Mouse (Mus musculus): Measurements from ENCODE around the gene Slc38a2. TPM values are rescaled to one million over a fixed set of nuclear protein-coding genes. Genes with fewer than 3 reads are reported as not detected.
A peak's percentile ranks its signal among the peaks of the same experiment; 100 is the strongest.

Gene Slc38a2
- polyA plus RNA-seq, 1 experiment from 2014 or later: 217 TPM

DNA sequence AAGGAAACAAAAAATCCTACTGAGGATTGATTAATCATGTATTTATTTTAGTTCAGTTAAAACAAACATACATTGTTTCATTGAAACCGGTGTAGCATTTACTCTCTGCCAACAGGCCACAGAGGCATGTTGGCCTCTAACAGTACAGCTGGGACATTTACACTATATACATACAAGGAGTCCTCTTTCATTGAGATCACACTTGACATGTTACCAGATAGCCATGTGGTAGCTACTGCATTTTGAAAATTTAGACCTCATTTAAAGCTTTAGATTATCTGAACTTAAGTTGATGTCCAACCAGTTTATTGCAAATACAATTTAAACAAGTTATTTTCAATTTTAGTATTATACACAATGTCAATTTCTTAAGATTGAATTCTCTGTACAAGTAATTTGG is 12.2 kb downstream of the Slc38a2 start:
- H3K27ac ChIP-seq (ENCODE audit: low read depth, low read length): no peak overlapping the region
- H3K4me1 ChIP-seq (ENCODE audit: control insufficient read depth, insufficient read depth, low read length): no peaks in the 10 kb centered on the region
- ATAC-seq (ENCODE audit: insufficient read depth, low FRiP score, low TSS enrichment) (no peak), DNase-seq (ENCODE audit: low spot score) (no peak)
- H3K9ac ChIP-seq (ENCODE audit: low read length): no peak overlapping the region
- H3K9me3 ChIP-seq (ENCODE audit: control insufficient read depth, low read length): no peaks in the 10 kb centered on the region
- WGBS: 49% methylated on average over 1 of the region's 1 CpGs
- H3K27me3 ChIP-seq (ENCODE audit: control insufficient read depth, insufficient read depth, low read length): no peaks in the 10 kb centered on the region
- peaks cover 28% of the 10 kb centered on the region for H3K36me3 ChIP-seq (ENCODE audit: control insufficient read depth, insufficient read depth, low read length)
- no peak overlapping the region for H3K4me3 ChIP-seq (ENCODE audit: low read depth, low read length)
- H3K4me2 ChIP-seq (ENCODE audit: low read depth): no peak overlapping the region

DNA sequence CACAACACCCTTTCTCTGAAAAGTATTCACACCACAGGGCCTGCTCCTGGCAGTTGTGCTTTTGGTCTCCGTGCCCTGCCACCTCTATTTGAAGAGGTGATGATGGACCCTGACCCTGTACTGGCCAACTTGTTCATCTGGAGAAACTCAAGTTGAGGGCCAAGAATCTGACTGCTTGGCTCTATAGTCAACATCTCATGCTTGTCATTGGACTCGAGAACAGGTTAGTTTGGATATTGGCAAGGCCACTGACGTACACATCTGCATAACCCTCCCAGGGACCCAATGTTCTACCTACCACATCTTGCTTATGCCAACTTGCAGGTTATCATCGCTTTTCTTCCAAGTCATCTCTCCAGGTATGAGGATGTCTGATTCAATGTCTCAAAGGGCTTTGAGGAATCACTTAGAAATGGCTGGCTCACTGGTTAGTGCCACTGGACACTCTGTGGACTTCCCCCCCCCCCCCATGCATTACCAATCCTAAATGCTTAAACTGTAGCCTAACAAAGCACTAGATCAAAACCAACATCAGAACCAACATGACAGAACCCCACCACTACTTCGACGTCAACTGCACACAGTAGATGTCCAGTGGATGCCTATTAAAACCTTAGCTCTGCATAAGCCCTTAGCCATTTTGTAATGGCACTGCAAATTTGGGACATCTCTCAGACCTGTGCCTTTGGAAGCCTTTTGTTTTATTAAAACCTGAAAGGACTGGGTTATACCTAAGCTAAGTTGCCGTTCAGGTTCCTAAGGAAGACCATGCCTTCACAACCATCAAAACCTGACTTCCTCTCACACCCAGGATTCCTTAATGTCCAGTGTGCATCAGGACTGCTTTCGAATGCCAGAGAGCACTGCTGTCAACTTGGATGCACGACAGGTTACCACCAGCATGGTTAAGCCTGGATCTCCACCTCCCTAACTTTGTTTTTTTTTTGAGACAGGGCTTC is 13.1 kb downstream of the Slc38a2 start:
- Histone ChIP-seq H3K4me3 (ENCODE audit: low read depth, low read length) (no peak overlapping the region), H3K27ac (ENCODE audit: low read depth, low read length) (no peak overlapping the region), H3K4me2 (ENCODE audit: low read depth) (no peak overlapping the region), H3K4me1 (ENCODE audit: control insufficient read depth, insufficient read depth, low read length) (no peaks in the 10 kb centered on the region), H3K27me3 (ENCODE audit: control insufficient read depth, insufficient read depth, low read length) (no peaks in the 10 kb centered on the region), H3K36me3 (ENCODE audit: control insufficient read depth, insufficient read depth, low read length) (peaks cover 24% of the 10 kb centered on the region), H3K9me3 (ENCODE audit: control insufficient read depth, low read length) (no peaks in the 10 kb centered on the region), H3K9ac (ENCODE audit: low read length) (no peak overlapping the region)
- ATAC-seq (ENCODE audit: insufficient read depth, low FRiP score, low TSS enrichment) (no peak), DNase-seq (ENCODE audit: low spot score) (peak; percentile 2)
- 82% methylated on average over 9 of the region's 9 CpGs for WGBS

DNA sequence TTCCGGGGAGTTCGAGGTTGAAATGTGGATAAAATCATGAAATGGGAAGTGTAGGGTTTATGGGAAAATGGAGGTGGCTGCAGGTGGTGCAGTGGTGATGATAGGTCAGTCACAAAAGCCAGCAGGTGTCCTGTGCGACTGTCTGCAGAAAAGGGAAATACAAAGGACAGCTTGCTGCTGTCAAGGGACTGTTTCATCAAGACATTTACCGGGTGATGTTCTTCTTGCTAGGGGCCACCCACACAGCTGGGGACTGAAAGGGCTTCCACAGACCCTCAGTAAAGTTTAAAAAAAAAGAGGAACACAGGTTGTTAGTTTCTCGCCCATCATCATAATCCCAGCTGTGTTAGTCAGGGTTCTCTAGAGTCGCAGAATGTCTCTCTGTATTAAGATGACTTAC is 14.3 kb downstream of the Slc38a2 start:
- no peak for ATAC-seq (ENCODE audit: insufficient read depth, low FRiP score, low TSS enrichment)
- peaks cover 15% of the 10 kb centered on the region for H3K36me3 ChIP-seq (ENCODE audit: control insufficient read depth, insufficient read depth, low read length)
- H3K27ac ChIP-seq (ENCODE audit: low read depth, low read length): no peak overlapping the region
- DNase-seq (ENCODE audit: low spot score): peak; percentile 5
- no peak overlapping the region for H3K9ac ChIP-seq (ENCODE audit: low read length)
- no peaks in the 10 kb centered on the region for H3K4me1 ChIP-seq (ENCODE audit: control insufficient read depth, insufficient read depth, low read length)
- no peaks in the 10 kb centered on the region for H3K27me3 ChIP-seq (ENCODE audit: control insufficient read depth, insufficient read depth, low read length)
- no peak overlapping the region for H3K4me2 ChIP-seq (ENCODE audit: low read depth)
- H3K9me3 ChIP-seq (ENCODE audit: control insufficient read depth, low read length): no peaks in the 10 kb centered on the region
- 74% methylated on average over 6 of the region's 6 CpGs for WGBS
- H3K4me3 ChIP-seq (ENCODE audit: low read depth, low read length): no peak overlapping the region

DNA sequence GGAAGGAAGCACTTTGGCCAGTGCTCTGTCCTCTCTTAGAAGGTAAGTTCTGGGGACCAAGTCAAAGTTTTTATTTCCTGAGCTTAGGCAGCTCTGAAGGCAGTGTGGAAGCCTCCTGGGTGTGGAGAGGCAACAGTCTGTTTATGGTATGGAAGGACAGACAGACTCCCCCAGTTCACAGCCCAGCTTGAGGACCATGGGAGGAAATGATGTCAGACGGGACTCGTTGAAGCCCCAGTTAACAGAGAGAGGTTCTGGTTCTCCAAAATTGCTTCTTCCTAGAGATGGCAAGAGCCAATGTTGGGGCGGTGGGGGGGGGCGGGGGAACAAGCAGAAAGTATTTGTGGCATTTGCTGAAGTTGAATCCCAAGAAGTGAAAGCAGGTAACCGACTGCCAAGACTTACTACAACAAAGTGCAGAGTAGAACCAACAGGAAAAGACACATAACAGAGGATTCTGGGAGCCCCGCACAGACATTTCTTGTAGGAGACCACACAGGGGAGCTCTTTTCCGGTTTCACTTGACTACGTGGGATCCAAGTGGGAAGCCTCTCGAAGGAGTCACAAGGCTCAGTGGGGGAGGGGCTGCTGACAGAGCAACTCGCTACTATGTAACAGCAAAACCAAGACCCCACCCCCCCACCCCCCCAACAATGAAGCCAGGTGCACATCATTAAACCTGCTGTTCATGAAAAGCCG is 15.2 kb downstream of the Slc38a2 start:
- Histone ChIP-seq H3K4me1 (ENCODE audit: control insufficient read depth, insufficient read depth, low read length) (no peaks in the 10 kb centered on the region), H3K27me3 (ENCODE audit: control insufficient read depth, insufficient read depth, low read length) (no peaks in the 10 kb centered on the region), H3K27ac (ENCODE audit: low read depth, low read length) (no peak overlapping the region), H3K4me3 (ENCODE audit: low read depth, low read length) (no peak overlapping the region), H3K36me3 (ENCODE audit: control insufficient read depth, insufficient read depth, low read length) (peaks cover 12% of the 10 kb centered on the region), H3K9me3 (ENCODE audit: control insufficient read depth, low read length) (no peaks in the 10 kb centered on the region), H3K4me2 (ENCODE audit: low read depth) (no peak overlapping the region), H3K9ac (ENCODE audit: low read length) (no peak overlapping the region)
- WGBS: 50% methylated on average over 11 of the region's 11 CpGs
- peak; percentile 33 for DNase-seq (ENCODE audit: low spot score)
- ATAC-seq (ENCODE audit: insufficient read depth, low FRiP score, low TSS enrichment): no peak

DNA sequence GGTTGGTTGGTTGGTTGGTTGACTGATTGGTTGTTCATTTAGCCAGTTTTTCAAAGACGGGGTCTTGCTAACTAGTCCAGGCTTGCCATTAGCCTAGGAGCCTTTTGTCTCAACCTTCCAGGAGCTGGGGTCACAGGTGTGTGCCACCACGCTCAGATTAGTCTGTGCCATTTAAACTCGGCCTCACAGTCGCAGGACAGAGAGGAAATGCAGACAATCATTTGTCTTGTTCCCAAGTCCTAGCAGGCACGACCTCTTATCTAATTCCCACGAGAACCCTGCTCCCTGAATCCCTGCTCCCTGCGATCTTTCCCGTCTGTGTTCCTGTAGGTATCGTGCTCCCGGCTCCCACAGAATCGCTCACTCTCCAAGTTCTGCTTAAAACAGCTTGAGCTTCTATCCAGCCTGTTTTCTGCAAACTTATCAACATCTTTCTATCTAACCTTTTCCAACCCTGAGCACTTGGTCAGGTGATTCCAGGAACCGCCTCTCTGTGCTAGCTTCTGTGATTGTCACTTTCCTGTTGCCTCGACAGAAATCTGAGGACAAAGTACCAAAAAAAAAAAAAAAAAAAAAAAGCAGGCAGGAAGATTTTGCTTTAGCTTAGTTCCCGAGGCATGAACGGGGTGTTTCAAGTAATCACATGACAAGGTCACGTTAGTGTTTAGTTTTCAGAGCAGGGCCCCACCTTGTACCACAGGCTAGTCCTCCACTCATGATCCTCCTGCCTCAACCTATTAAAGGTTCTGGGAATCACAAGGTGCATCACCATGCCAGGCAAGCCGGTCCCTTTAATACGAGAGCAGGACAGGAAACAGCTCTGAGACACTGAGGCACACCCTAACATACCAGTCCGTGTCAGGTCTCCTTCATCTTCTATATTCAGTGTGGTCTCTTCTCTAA is 20.4 kb downstream of the Slc38a2 start:
- Histone ChIP-seq H3K4me1 (ENCODE audit: control insufficient read depth, insufficient read depth, low read length) (no peaks in the 10 kb centered on the region), H3K9me3 (ENCODE audit: control insufficient read depth, low read length) (no peaks in the 10 kb centered on the region), H3K4me3 (ENCODE audit: low read depth, low read length) (no peak overlapping the region), H3K4me2 (ENCODE audit: low read depth) (no peak overlapping the region), H3K27ac (ENCODE audit: low read depth, low read length) (no peak overlapping the region), H3K9ac (ENCODE audit: low read length) (no peak overlapping the region), H3K27me3 (ENCODE audit: control insufficient read depth, insufficient read depth, low read length) (no peaks in the 10 kb centered on the region), H3K36me3 (ENCODE audit: control insufficient read depth, insufficient read depth, low read length) (no peaks in the 10 kb centered on the region)
- 75% methylated on average over 19 of the region's 19 CpGs for WGBS
- DNase-seq (ENCODE audit: low spot score) (peak; percentile 5), ATAC-seq (ENCODE audit: insufficient read depth, low FRiP score, low TSS enrichment) (no peak)

DNA sequence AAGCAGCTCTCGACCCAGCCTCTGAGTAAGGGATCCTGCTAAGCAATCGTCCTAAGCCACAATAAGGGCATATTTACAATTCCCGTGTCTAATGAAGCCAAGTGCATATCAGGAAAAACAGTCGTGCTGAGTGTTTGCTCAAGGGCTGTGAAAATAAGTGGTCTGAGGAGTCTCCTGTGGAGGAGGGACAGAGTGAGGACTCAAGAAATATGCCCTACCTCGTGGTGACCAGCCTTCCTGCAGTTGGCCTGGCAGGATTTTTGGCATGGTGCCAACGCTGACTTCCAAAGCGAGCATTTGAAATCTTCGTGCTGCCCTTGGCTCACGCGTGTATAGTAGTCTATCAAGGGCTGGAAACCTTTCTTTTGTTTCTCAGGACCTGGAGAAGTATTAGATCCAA is 23.0 kb downstream of the Slc38a2 start:
- no peak for ATAC-seq (ENCODE audit: insufficient read depth, low FRiP score, low TSS enrichment)

DNA sequence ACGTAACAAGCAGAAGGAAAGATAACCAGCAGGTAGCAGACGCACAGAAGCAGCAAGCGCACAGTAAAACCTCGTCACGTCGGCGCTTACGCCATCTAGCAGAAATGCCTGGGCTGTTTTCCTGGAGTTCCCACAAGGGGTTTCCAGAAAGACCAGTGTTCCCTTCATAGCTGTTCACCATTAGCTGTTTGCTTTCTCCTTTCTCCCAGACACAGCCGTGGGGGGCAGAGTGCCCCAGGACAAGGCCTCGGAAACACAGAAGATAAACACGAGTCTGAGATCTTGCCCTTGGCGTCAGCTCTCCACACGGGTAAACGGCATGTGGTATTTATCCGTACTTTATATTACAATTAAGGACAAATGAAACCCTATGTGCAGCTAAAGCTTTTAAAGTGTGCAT is 23.8 kb downstream of the Slc38a2 start:
- DNase-seq (ENCODE audit: low spot score) (no peak), ATAC-seq (ENCODE audit: insufficient read depth, low FRiP score, low TSS enrichment) (no peak)
- Histone ChIP-seq H3K27me3 (ENCODE audit: control insufficient read depth, insufficient read depth, low read length) (no peaks in the 10 kb centered on the region), H3K27ac (ENCODE audit: low read depth, low read length) (no peak overlapping the region), H3K4me3 (ENCODE audit: low read depth, low read length) (no peak overlapping the region), H3K9ac (ENCODE audit: low read length) (no peak overlapping the region), H3K36me3 (ENCODE audit: control insufficient read depth, insufficient read depth, low read length) (no peaks in the 10 kb centered on the region), H3K4me1 (ENCODE audit: control insufficient read depth, insufficient read depth, low read length) (no peaks in the 10 kb centered on the region), H3K9me3 (ENCODE audit: control insufficient read depth, low read length) (no peaks in the 10 kb centered on the region), H3K4me2 (ENCODE audit: low read depth) (no peak overlapping the region)
- 86% methylated on average over 15 of the region's 15 CpGs for WGBS

More for the DNA sequence above, 23.0 kb downstream of the Slc38a2 start:
- 72% methylated on average over 10 of the region's 10 CpGs for WGBS
- no peak overlapping the region for H3K4me2 ChIP-seq (ENCODE audit: low read depth)
- H3K27me3 ChIP-seq (ENCODE audit: control insufficient read depth, insufficient read depth, low read length): no peaks in the 10 kb centered on the region
- no peaks in the 10 kb centered on the region for H3K4me1 ChIP-seq (ENCODE audit: control insufficient read depth, insufficient read depth, low read length)
- H3K9ac ChIP-seq (ENCODE audit: low read length): no peak overlapping the region
- H3K27ac ChIP-seq (ENCODE audit: low read depth, low read length): no peak overlapping the region
- DNase-seq (ENCODE audit: low spot score): no peak
- H3K4me3 ChIP-seq (ENCODE audit: low read depth, low read length): no peak overlapping the region
- H3K36me3 ChIP-seq (ENCODE audit: control insufficient read depth, insufficient read depth, low read length): no peaks in the 10 kb centered on the region
- H3K9me3 ChIP-seq (ENCODE audit: control insufficient read depth, low read length): no peaks in the 10 kb centered on the region

DNA sequence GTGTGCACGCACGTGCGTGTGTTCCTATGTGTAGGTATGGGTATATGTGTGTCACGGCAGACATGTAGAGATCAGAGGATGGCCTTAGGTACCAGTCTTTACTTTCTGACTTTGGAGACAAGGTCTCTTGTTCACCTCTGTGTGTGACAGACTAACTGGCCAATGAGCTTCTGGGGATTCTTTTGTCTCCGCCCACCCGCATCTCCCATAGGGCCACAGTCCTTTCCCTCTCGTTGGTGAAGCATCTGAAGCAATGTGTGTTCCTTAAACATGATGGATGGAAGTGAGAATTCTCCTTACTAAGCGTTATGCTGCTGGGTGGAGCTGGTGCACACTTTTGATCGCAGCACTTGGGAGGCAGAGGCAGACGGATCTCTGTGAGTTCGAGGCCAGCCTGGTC is 24.5 kb downstream of the Slc38a2 start:
- ATAC-seq (ENCODE audit: insufficient read depth, low FRiP score, low TSS enrichment): no peak
- Histone ChIP-seq H3K4me2 (ENCODE audit: low read depth) (no peak overlapping the region), H3K4me3 (ENCODE audit: low read depth, low read length) (no peak overlapping the region), H3K4me1 (ENCODE audit: control insufficient read depth, insufficient read depth, low read length) (no peaks in the 10 kb centered on the region), H3K27me3 (ENCODE audit: control insufficient read depth, insufficient read depth, low read length) (no peaks in the 10 kb centered on the region), H3K9me3 (ENCODE audit: control insufficient read depth, low read length) (no peaks in the 10 kb centered on the region), H3K27ac (ENCODE audit: low read depth, low read length) (no peak overlapping the region), H3K36me3 (ENCODE audit: control insufficient read depth, insufficient read depth, low read length) (no peaks in the 10 kb centered on the region), H3K9ac (ENCODE audit: low read length) (no peak overlapping the region)
- 84% methylated on average over 11 of the region's 11 CpGs for WGBS
- DNase-seq (ENCODE audit: low spot score): no peak
